Mouse (Mus musculus) cerebellum, postnatal 36 days (tissue): ENCODE data around the gene Msto1.
"Not testable (repeated sequence)": the region's sequence is repeated elsewhere in the genome, so short reads cannot be mapped to it uniquely, and the experiment has no call there.

Source experiments
- DNase-seq, 2 experiments: peaks; one replicate each; pipeline ENCODE4 v3.0.0; 2021 to 2022; ENCODE audit warnings: mixed read lengths in 2 of 2

The Msto1 gene

GRCm38 (mm10) chr3:88904803-88905202, 9.0 kb downstream of the Msto1 start:
- DNase-seq = no peak

- not testable (repeated sequence) for DNase-seq
Observed at GRCm38 (mm10) chr3:88893011-88893410, 20.8 kb downstream of the Msto1 start.

- DNase-seq = not testable (repeated sequence)
Observed at GRCm38 (mm10) chr3:88882536-88882935, 31.3 kb downstream of the Msto1 start.

- not testable (repeated sequence) for DNase-seq
Observed at GRCm38 (mm10) chr3:88868449-88868848, 45.4 kb downstream of the Msto1 start.

GRCm38 (mm10) chr3:88867177-88867576, 46.6 kb downstream of the Msto1 start:
- not testable (repeated sequence) for DNase-seq

GRCm38 (mm10) chr3:88866735-88867134, 47.1 kb downstream of the Msto1 start:
- DNase-seq = not testable (repeated sequence)

GRCm38 (mm10) chr3:88862129-88862528, 51.7 kb downstream of the Msto1 start:
- no peak for DNase-seq

- DNase-seq = no peak
Observed at GRCm38 (mm10) chr3:88855837-88856236, 58.0 kb downstream of the Msto1 start.
